In the genomic region with DNA sequence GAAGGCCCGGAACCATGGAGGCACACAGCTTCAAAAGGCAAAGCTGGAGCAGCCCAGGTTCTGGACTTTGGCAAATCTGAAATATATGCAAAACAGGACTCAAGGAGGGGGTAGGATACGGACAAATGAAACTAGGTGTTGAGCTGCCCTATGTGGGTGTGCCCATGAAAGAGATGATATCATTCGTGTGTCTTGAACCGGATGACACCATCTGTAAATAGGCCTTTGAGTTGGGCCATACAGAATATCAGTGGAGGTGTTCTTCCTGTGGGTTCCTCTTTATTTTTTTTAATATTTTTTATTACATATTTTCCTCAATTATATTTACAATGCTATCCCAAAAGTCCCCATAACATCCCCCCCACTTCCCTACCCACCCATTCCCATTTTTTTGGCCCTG, we compare ENCODE assay signal across 32 mouse cellular contexts.
"Had no signal": no experiment of that assay in that cellular context is flagged by ENCODE, and none has a peak within 500 bp of the region (broad histone marks: within the 10 kb centered on the region; RNA-seq: fewer than 3 reads in every experiment).

No protein-coding gene starts in this region.

- H3K9me3 ChIP-seq: limb, embryonic 10.5 days; limb, embryonic 12.5 days; limb, embryonic 13.5 days; limb, embryonic 15.5 days; liver, embryonic 12.5 days; liver, embryonic 13.5 days; liver, embryonic 15.5 days; lung, embryonic 15.5 days; megakaryocyte, embryonic 14.5 days; midbrain, embryonic 10.5 days; midbrain, embryonic 12.5 days; midbrain, embryonic 13.5 days; midbrain, embryonic 15.5 days had no signal

- DNase-seq: left cerebral cortex, postnatal 4 days; liver; liver, embryonic 13.5 days; liver, postnatal 0 days; lung, adult 18-20 months; lung, adult 2 months; lung, embryonic 14.5 days; lung, postnatal 10 days; lung, postnatal 14 days; lung, postnatal 36 days; lung, postnatal 4 days; midbrain, embryonic 14.5 days had no signal

- H3K4me2 ChIP-seq: limb, embryonic 12.5 days; limb, embryonic 13.5 days; limb, embryonic 15.5 days; liver, embryonic 11.5 days; liver, embryonic 12.5 days; liver, embryonic 13.5 days; liver, embryonic 15.5 days; lung, embryonic 14.5 days; lung, embryonic 15.5 days; midbrain, embryonic 11.5 days; midbrain, embryonic 12.5 days; midbrain, embryonic 13.5 days; midbrain, embryonic 15.5 days had no signal

- H3K27me3 ChIP-seq: limb, embryonic 12.5 days; limb, embryonic 13.5 days; limb, embryonic 15.5 days; liver, embryonic 12.5 days; liver, embryonic 13.5 days; liver, embryonic 15.5 days; lung, embryonic 15.5 days; megakaryocyte, embryonic 14.5 days; midbrain, embryonic 12.5 days; midbrain, embryonic 13.5 days; midbrain, embryonic 15.5 days had no signal

- H3K36me3 ChIP-seq: limb, embryonic 10.5 days; limb, embryonic 12.5 days; limb, embryonic 13.5 days; limb, embryonic 15.5 days; liver, embryonic 12.5 days; liver, embryonic 13.5 days; liver, embryonic 15.5 days; lung, embryonic 15.5 days; midbrain, embryonic 10.5 days; midbrain, embryonic 12.5 days; midbrain, embryonic 13.5 days; midbrain, embryonic 15.5 days had no signal

- H3K4me3 ChIP-seq: left cerebral cortex, adult 2 months; limb, embryonic 10.5 days; limb, embryonic 12.5 days; limb, embryonic 13.5 days; limb, embryonic 15.5 days; liver, embryonic 12.5 days; liver, embryonic 13.5 days; liver, embryonic 15.5 days; lung, embryonic 15.5 days; megakaryocyte, embryonic 14.5 days; midbrain, embryonic 10.5 days; midbrain, embryonic 12.5 days; midbrain, embryonic 13.5 days; midbrain, embryonic 15.5 days; myocyte had no signal

- H3K9ac ChIP-seq: limb, embryonic 12.5 days; limb, embryonic 13.5 days; limb, embryonic 15.5 days; liver, embryonic 12.5 days; liver, embryonic 13.5 days; liver, embryonic 14.5 days; liver, embryonic 15.5 days; liver, postnatal 0 days; lung, embryonic 14.5 days; lung, embryonic 15.5 days; midbrain, embryonic 12.5 days; midbrain, embryonic 13.5 days; midbrain, embryonic 15.5 days had no signal

- ATAC-seq: liver, embryonic 12.5 days; liver, postnatal 0 days; lung, postnatal 0 days; midbrain, embryonic 13.5 days; midbrain, embryonic 15.5 days; midbrain, embryonic 16.5 days had no signal

- H3K4me1 ChIP-seq: limb, embryonic 10.5 days; limb, embryonic 12.5 days; limb, embryonic 13.5 days; limb, embryonic 15.5 days; liver, embryonic 12.5 days; liver, embryonic 13.5 days; liver, embryonic 15.5 days; lung, embryonic 15.5 days; megakaryocyte, embryonic 14.5 days; midbrain, embryonic 10.5 days; midbrain, embryonic 12.5 days; midbrain, embryonic 13.5 days; midbrain, embryonic 15.5 days had no signal

- H3K27ac ChIP-seq: left cerebral cortex, adult 2 months; limb, embryonic 10.5 days; limb, embryonic 12.5 days; limb, embryonic 13.5 days; limb, embryonic 15.5 days; liver, embryonic 12.5 days; liver, embryonic 13.5 days; liver, embryonic 14.5 days; liver, embryonic 15.5 days; lung, embryonic 15.5 days; macrophage; midbrain, embryonic 10.5 days; midbrain, embryonic 12.5 days; midbrain, embryonic 13.5 days; midbrain, embryonic 15.5 days had no signal
